Mouse (Mus musculus) erythroid progenitor cell, adult 5-6 weeks (primary cell): ENCODE data around the gene C9orf72. TPM values are rescaled to one million over a fixed set of nuclear protein-coding genes. Genes with fewer than 3 reads are reported as not detected.
A peak's percentile ranks its signal among the peaks of the same experiment; 100 is the strongest.
"Not testable (repeated sequence)": the region's sequence is repeated elsewhere in the genome, so short reads cannot be mapped to it uniquely, and the experiment has no call there.

Experiments
- ATAC-seq: replicated peaks from 2 replicates; pipeline ENCODE4 v1.8.0; 2016; ENCODE audit warnings: moderate number of reproducible peaks, mild to moderate bottlenecking, moderate TSS enrichment, inconsistent platforms; ENCODE audit not compliant: poor library complexity, low FRiP score, severe bottlenecking
- total RNA-seq, 2 experiments: library from RNA; stranded (forward) in 1 of 2; stranded (reverse) in 1 of 2; fragments of 150-400 nt in 1 of 2; fragments of 186-747, 209-891 nt in 1 of 2; gene quantifications; 2 replicates each; pipeline versions ENCODE4 v1.2.3 to v1.2.4; 2015 to 2017; ENCODE audit warnings: low replicate concordance in 2 of 2

C9orf72 gene
- total RNA-seq (2015; ENCODE audit: low replicate concordance) (11.3 and 13.0 TPM in 2 replicates), total RNA-seq (2017; ENCODE audit: low replicate concordance) (2.8 and 2.9 TPM in 2 replicates)

DNA sequence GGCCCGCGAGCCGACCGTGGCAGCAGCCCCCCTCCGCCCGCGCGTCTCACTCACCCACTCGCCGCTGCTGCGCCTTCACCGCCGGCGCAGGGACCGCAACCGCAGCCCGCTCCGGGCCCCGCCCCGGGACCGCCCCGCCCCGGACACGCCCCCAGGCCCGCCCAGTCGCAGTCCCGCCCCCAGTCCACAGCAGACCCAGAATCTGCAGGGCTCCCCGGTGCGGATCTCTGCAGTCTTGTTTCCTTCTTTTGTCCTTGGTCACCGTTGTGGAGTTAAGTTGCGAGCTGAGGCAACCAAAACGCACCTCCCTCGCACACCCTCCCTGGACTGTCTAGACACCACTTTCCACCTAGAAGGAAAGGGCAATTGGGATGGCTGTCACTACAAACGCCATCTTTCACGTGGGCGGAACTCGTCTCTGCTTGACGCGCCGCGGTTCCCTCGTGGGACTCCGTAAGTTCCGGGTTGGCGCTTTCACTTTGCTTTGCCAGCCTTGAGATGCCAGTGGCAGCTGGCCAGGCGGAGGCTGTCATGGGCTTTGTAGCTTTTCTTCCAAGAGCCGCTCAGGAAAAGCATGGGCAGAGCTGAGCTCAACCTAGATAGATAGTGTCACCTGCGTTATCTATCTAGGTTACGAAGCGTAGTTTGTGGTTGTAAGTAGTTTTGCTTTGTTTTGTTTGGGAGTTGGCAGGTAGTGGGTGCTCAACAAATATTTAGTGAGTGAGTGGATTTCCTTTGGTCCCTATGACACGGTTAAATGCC, at the start of gene C9orf72:
TSS of gene C9orf72 (minus strand) at position 442 of the 762 bp plus-strand sequence.
- ATAC-seq, result peak; percentile 96

- no peak for ATAC-seq
These were observed 33.0 kb upstream of the C9orf72 start for GRCm38 (mm10) chr4:35259006-35259405.

GRCm38 (mm10) chr4:35244023-35244422, 18.0 kb upstream of the C9orf72 start:
- no peak for ATAC-seq

- ATAC-seq, result no peak
These were observed 15.8 kb upstream of the C9orf72 start for GRCm38 (mm10) chr4:35241735-35242134.

DNA sequence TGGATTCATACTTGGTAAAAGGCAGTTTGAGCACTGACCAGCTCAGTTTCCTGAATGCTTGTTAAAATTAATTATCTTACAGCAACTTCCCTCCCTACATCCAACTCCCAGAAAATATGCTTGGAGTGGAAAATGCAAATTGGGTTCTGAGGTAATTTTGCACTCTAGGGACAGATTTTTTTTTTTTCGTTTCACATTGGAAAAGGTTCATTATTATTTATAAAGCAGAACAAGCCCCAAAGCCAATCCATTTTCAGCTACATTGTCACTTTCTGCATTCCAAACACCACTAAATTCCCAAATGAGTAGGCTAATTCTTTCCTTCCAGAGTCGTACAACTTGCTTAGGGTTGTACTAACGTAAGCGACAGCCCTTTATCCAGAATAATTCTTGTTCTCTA, 12.7 kb upstream of the C9orf72 start:
- ATAC-seq, result no peak

- ATAC-seq, result not testable (repeated sequence)
These were observed 12.3 kb upstream of the C9orf72 start for GRCm38 (mm10) chr4:35238240-35238639.

DNA sequence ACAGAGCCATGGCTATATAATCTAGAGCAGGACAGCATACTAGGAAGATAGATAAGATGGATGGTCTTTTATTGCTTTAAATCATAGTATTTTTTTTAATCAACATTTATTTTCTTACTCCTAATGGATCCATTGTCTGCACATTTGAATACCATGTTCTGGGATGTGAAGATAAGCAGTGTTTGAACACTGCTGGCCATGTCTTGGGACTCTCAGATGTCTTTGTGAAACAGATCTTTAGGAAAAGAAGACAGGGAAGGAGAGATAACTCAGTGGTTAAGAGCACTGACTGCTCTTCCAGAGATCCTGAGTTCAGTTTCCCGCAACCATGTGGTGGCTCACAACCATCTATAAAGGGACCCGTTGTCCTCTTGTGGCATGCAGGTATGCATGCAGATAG, 10.3 kb upstream of the C9orf72 start:
- no peak for ATAC-seq

DNA sequence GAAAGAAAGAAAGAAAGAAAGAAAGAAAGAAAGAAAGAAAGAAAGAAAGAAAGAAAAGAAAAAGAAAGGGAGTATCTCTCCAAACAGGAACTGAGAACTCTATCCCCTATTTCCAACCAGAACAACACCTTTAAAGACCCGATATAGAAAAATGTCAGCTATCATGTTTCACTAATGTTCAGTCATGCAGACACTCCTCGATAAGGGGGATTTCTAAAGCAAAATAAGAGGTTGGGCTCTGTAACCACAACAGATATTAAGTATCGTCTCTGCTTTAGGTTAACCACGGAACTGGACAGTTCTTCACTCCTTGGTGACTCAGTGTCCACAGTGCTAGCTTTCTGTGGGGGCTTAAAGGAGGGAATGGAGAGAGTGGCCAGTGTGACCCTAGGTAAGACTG, 2.3 kb upstream of the C9orf72 start:
- ATAC-seq, result no peak

DNA sequence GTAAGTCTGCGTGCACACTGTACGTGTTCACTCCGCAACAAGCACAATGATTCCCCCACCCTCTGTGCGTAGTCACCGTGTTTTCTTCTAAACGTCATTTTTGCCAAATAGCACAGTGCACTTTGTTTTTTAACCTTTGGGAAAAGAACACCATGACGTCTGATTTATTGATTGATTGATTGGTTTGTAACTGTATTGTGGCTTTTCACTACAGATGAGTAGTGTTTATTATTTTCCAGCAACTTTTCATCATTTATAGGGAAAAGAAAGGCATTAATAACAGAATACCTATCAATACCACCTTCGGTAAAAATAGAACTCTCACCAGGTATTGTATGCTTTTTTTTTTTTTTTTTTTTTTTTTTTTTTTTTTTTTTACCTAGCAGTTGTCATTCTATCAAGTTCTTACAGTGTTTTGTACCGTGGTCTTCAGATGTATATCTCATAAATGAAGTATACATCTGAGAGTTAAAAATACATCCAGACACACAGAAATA, 569 bp upstream of the C9orf72 start:
- peak; percentile 61 for ATAC-seq

GRCm38 (mm10) chr4:35225141-35225733, 738 bp downstream of the C9orf72 start:
- no peak for ATAC-seq

- no peak for ATAC-seq
These were observed 1.9 kb downstream of the C9orf72 start for GRCm38 (mm10) chr4:35224101-35224500.

DNA sequence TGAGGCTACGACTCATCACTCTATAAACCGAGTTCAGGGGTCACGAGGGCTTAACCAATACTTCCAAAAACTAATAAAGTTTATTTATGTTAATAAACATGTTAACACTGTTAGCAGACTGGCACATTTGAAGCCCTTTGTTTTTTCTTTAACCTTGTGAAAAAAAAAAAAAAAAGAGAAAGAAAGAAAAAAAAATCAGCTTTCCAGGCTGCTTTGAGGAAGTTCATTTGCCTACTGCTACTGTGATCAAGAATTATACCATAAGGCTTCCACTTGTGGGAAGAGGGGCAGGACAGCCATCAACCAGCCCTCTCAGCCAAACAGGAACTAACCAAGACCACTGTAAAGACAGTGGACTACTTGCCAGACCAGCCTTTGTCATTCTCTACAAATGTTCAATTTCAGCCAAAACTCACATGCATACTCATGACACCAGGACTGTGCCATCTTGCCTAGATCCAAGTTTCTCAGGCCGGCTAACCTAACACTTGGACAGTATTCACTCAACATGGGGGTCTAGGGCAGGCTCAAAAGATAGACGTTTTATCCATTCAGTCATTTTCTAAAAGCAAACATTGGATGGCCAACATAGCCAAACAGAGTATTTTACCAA, 2.5 kb downstream of the C9orf72 start:
- ATAC-seq, result no peak

- no peak for ATAC-seq
These were observed 4.1 kb downstream of the C9orf72 start for GRCm38 (mm10) chr4:35221903-35222302.

DNA sequence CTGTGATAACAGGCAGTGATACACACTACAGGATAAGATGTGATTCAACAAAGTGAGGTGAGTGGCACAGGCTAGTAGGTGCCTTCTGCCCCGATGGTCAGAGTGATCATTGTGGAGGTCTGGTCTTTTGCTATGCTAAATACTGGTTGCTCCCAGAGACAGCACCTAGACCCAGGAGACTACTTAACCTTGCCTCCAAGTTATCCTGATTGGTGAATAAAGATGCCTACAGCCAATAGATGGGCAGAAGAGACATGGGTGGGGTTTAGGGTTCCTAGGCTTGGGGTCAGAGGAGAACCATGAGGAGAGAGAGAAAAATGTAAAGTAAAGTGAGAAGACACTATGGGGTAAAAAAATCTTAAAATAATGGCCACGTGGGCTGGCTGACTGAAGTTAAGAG, 4.8 kb downstream of the C9orf72 start:
- no peak for ATAC-seq

- ATAC-seq, result peak; percentile 62; the same call in 1 of the 2 replicates
These were observed 5.8 kb downstream of the C9orf72 start for GRCm38 (mm10) chr4:35220108-35220731.

GRCm38 (mm10) chr4:35204659-35205058, 21.3 kb downstream of the C9orf72 start:
- ATAC-seq, result no peak

DNA sequence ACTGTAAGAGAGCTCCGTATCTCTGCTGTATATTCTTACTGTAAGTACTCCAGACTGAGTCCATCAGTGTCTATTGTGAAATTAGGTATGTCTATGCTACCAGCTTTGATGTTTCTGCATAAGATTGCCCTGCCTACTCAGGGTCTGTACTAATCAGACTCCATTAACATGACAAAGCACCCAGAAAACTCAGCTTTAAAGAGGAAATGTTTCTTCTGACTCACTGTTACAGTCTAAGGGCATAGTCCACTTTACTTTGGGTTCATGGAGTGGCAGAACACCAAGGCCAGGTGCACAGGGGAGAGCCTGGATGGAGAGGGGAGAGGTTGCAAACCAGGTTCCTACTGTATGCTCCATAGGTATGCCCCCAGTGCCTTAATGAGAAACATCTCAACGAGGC, 22.3 kb downstream of the C9orf72 start:
- no peak for ATAC-seq

- ATAC-seq, result no peak
These were observed 24.3 kb downstream of the C9orf72 start for GRCm38 (mm10) chr4:35201700-35202099.

DNA sequence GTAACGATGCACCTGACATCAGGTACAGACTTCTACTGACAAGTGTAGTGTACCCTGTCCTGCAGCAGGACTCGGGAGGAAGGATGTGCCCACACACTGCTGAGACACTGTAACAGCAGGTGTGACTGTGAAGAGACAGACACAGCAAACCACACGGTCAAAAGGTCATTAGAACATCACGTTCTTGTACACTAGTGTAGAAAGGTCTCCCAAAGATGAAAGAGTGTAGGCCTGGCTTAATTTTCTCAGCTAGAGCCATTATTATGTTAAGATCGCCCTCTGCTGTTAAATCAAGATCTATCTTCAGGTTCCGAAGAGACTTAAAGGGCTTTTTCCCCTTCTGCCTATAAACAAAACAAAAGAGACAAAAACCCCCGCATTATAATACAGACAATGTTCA, 33.2 kb downstream of the C9orf72 start:
- ATAC-seq, result no peak

DNA sequence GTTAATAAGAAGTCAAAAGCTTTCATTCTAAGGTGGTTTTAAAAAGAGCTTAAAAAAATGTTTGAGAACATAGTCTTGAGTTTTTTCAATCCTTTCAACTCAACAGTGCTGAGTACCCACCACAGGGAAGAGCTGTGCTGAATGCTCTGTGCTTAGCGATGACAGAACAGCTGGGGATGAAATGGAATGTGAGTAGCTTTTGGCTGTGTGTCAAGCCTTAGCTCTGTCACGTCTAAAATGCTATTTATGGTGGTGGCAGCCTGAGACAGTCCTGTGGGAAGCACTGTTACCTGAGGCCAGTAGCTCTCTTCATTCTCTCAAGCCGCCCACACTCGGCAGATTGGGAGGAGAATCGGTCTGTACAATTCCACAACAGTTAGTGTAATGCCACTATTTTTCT, 36.2 kb downstream of the C9orf72 start:
- ATAC-seq, result no peak
